Mouse (Mus musculus) liver, embryonic 14.5 days (tissue): ENCODE measurements around the gene 1700008O03Rik. TPM values are rescaled to one million over a fixed set of nuclear protein-coding genes. Genes with fewer than 3 reads are reported as not detected.

Experiments used
- ATAC-seq: fragments of 200-750 bp; cut with Nextera tagmentation; 2 replicates; pipeline ENCODE4 v1.8.0; 2017; ENCODE audit warnings: moderate number of reproducible peaks, mild to moderate bottlenecking, moderate library complexity; ENCODE audit not compliant: insufficient read depth
- DNase-seq, 3 experiments: peaks; one replicate each; pipeline ENCODE4 v3.0.0-alpha.2; 2012 to 2013; ENCODE audit warnings: low read depth in 3 of 3, low spot score in 3 of 3
- H3K27ac ChIP-seq: fragments of 300-500 bp; sonication (generic); 2 replicates; pipeline ENCODE4 v1.5.1; 2014; ENCODE audit warnings: moderate library complexity, mild to moderate bottlenecking, control low read depth, inconsistent platforms
- H3K27me3 ChIP-seq: fragments of 300-500 bp; sonication (generic); 2 replicates; pipeline ENCODE4 v1.6.1; 2014; ENCODE audit warnings: mild to moderate bottlenecking, low read length, moderate library complexity; ENCODE audit not compliant: control insufficient read depth, insufficient read depth
- H3K36me3 ChIP-seq: fragments of 300-500 bp; sonication (generic); replicated peaks from 2 replicates; pipeline ENCODE4 v1.6.1; 2014; ENCODE audit warnings: low read depth; ENCODE audit not compliant: control insufficient read depth, insufficient read depth
- H3K4me1 ChIP-seq, 2 experiments: fragments of 200-500 bp in 1 of 2; fragments of 300-500 bp in 1 of 2; sonication (generic) in 1 of 2; replicated peaks; 2 replicates each; pipeline ENCODE4 v1.6.1; 2012 to 2014; ENCODE audit warnings: antibody characterized with exemption in 1 of 2, inconsistent platforms in 1 of 2, low read length in 1 of 2; ENCODE audit not compliant: control insufficient read depth in 2 of 2, insufficient read depth in 2 of 2
- H3K4me2 ChIP-seq: fragments of 300-500 bp; sonication (generic); 2 replicates; pipeline ENCODE4 v1.6.1; 2014; ENCODE audit warnings: low read depth, mild to moderate bottlenecking, control low read depth, moderate library complexity
- H3K4me3 ChIP-seq, 2 experiments: fragments of 200-500 bp in 1 of 2; fragments of 300-500 bp in 1 of 2; sonication (generic) in 1 of 2; 2 replicates each; pipeline ENCODE4 v1.5.1; 2012 to 2014; ENCODE audit warnings: low read depth in 2 of 2, low read length in 2 of 2, mild to moderate bottlenecking in 2 of 2, control low read depth in 1 of 2, inconsistent platforms in 1 of 2, moderate library complexity in 1 of 2; ENCODE audit not compliant: insufficient read depth in 1 of 2
- H3K9ac ChIP-seq: fragments of 300-500 bp; sonication (generic); replicated peaks from 2 replicates; pipeline ENCODE4 v1.6.1; 2014; ENCODE audit warnings: mild to moderate bottlenecking, control low read depth, moderate library complexity
- H3K9me3 ChIP-seq: fragments of 300-500 bp; sonication (generic); 2 replicates; pipeline ENCODE4 v1.6.1; 2016; ENCODE audit warnings: low read length, mixed read lengths; ENCODE audit not compliant: control insufficient read depth
- CTCF ChIP-seq: IDR thresholded peaks from 2 replicates; pipeline ENCODE4 v1.5.1; 2016; ENCODE audit warnings: antibody characterized with exemption, low read depth, control low read depth
- EP300 ChIP-seq: IDR thresholded peaks from 2 replicates; pipeline ENCODE4 v1.6.1; 2016; ENCODE audit warnings: antibody characterized with exemption, low read depth
- WGBS: fragments of 180-500 bp; shearing (Covaris S2); extraction: QIAGEN DNeasy Blood & Tissue Kit; methylation state at CpG from one replicate; pipeline ENCODE4 v1.1.7; 2014; ENCODE audit not compliant: insufficient replicate concordance; 5-methylcytosine and 5-hydroxymethylcytosine counted together
- polyA plus RNA-seq, 2 experiments: library from polyadenylated mRNA; depleted of rRNA in 1 of 2; stranded (reverse) in 1 of 2; unstranded in 1 of 2; fragments of >200 nt; fragmentation: Nextera tagmentation in 1 of 2; extraction: Ambion mirVana in 1 of 2; gene quantifications; 2 replicates each; pipeline versions ENCODE4 v1.2.1 to v1.2.3; 2012 to 2014

1700008O03Rik gene
- polyA plus RNA-seq, 2 experiments = 0.12 TPM; not detected in 1

DNA sequence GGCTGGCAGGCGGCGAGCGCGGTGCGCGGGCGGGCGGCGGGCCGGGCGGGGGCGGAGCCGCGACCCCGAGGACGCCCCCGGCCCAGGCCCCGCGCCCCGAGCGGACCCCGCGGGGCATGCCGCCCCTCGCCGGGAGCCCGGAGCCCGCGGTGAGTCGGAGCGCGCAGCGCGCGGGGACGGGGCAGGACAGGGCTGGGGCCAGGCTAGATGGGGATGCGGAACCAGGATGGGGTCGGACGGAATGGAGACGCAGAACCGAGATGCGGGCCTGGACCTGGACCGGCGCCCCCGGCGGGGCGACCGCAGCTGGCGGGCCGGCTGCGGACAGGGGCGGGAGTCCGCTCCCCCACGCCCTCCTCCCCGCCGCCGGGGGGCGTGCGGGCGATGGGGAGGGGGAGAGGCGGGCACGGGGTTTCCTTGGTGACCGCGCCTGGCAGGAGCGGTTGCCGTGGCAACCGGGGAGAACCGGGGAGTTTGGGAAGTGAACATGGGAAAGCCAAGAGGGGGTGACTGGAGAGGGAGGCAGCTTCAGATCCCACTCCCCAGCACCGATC, 43.4 kb upstream of the 1700008O03Rik start, which contains the start of gene Lrrc4b:
TSS of gene Lrrc4b (plus strand) at position 51 of the 554 bp plus-strand sequence.
- peaks cover 64% of the 10 kb centered on the region for H3K27me3 ChIP-seq
- no peak for DNase-seq
- no peak within 1 kb of the TSS for H3K27ac ChIP-seq
- H3K4me2 ChIP-seq = no peak within 1 kb of the TSS; the same call in 1 of the 2 replicates
- no peaks in the 10 kb centered on the region for H3K9me3 ChIP-seq
- no peak within 1 kb of the TSS for H3K9ac ChIP-seq
- no peaks in the 10 kb centered on the region for H3K36me3 ChIP-seq
- no peak for ATAC-seq
- 3% methylated on average over 58 of the region's 69 CpGs for WGBS
- peak within 1 kb of the TSS in 1 of 2 experiments; percentile 14; a peak in 1 of 4 replicates for H3K4me3 ChIP-seq
- peaks cover 8 to 10% of the 10 kb centered on the region in 2 experiments; a peak in 3 of 4 replicates for H3K4me1 ChIP-seq
- TF ChIP-seq EP300 = no peak
- no peak for TF ChIP-seq CTCF

DNA sequence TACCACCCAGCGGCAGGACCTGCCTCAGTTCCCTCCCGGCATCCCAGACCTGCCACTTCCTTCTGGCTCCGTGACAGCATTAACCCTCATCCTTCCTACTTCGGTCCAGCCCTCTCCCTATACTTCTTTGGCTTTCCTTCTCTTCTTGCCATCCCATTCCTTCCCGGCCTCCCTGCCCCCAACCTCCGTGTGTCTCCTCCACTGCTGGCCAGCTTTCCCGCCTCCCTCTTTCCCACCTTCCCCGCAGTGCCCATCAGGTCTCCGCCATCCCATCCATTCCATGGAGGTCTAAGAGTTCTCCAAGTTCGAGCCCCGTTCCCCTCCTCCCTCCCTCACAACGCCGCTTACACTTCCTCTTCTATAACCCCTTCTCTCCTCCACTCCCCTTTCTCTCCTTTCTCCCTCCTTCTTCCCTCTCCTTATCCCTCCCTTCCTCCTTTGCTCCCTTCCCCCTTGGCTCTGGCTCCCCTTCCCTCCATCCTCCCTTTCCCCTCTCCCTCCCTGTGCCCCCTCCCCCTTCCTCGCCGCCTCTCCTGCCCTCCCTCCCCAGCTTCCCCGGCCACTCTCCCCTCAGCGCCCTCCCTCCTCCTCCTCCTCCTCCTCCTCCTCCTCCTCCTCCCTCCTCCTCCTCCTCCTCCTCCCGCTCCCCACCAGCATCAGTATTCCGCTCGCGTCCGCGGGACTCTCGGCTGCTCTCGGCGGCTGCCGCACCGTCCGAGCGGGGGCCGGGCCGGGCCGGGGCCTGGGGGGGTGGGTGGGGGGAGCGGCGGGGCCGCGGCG, 42.7 kb upstream of the 1700008O03Rik start:
- peaks cover 64% of the 10 kb centered on the region for H3K27me3 ChIP-seq
- no peak overlapping the region for H3K4me3 ChIP-seq
- no peak for DNase-seq
- no peaks in the 10 kb centered on the region for H3K9me3 ChIP-seq
- H3K36me3 ChIP-seq = no peaks in the 10 kb centered on the region
- no peak overlapping the region for H3K9ac ChIP-seq
- no peak overlapping the region for H3K4me2 ChIP-seq
- no peak for ATAC-seq
- no peak overlapping the region for H3K27ac ChIP-seq
- WGBS = 6% methylated on average over 19 of the region's 38 CpGs
- H3K4me1 ChIP-seq = peaks cover 2 to 4% of the 10 kb centered on the region in 2 experiments; a peak in 3 of 4 replicates
- TF ChIP-seq EP300 = no peak
- TF ChIP-seq CTCF = no peak

DNA sequence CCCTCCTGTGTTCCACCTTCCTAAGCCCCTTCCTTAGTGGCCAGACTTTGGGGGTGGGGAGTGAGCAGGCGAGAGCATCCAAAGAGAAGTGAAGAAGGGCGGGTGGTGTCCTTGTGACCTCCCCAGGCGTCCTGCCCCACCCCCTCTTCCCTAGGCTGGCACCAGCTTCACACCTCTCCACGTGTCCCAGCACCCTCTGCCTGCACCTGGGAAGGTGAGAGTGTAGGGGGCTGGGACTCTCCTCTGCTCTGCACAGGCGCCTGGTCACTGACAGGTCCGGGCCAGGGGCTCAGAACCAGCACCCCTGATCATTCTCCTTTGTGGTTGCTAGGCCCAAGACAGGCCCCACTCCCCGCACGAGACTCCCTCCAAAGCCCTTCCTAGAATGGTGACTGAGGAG, 42.0 kb upstream of the 1700008O03Rik start:
- H3K4me2 ChIP-seq = no peak overlapping the region
- TF ChIP-seq EP300 (no peak), CTCF (no peak)
- H3K27me3 ChIP-seq = peaks cover 64% of the 10 kb centered on the region
- H3K36me3 ChIP-seq = no peaks in the 10 kb centered on the region
- H3K9me3 ChIP-seq = no peaks in the 10 kb centered on the region
- H3K9ac ChIP-seq = no peak overlapping the region
- WGBS = 25% methylated on average over 8 of the region's 8 CpGs
- H3K4me3 ChIP-seq = no peak overlapping the region
- H3K4me1 ChIP-seq = no peaks in the 10 kb centered on the region
- no peak overlapping the region for H3K27ac ChIP-seq
- no peak for DNase-seq
- no peak for ATAC-seq

DNA sequence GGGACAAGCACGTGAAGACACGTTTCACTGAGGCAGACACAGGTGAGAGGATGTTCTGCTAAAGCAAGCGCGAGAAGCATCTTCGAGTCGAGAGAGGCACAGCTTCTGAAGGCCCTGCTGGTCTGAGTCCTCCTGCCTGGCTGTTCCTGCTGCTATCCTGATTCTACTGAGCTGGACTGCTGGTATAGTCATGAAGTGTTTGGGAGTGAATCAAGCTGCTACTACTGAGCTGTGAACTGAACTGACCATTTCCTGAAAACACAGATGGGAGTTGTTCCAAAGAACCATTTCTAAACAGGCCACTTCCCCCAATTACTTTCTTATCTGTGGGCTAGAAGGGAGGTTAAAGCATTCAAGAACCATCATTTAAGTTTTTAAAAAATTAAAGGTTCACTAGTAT, 27.7 kb upstream of the 1700008O03Rik start:
- ATAC-seq = no peak
- H3K9me3 ChIP-seq = no peaks in the 10 kb centered on the region
- 62% methylated on average over 6 of the region's 6 CpGs for WGBS
- H3K4me1 ChIP-seq = peaks cover 0 to 3% of the 10 kb centered on the region in 2 experiments; a peak in 2 of 4 replicates
- no peaks in the 10 kb centered on the region for H3K27me3 ChIP-seq
- no peak overlapping the region for H3K9ac ChIP-seq
- H3K4me3 ChIP-seq = no peak overlapping the region
- DNase-seq = no peak
- no peak for TF ChIP-seq EP300
- TF ChIP-seq CTCF = no peak
- no peak overlapping the region for H3K27ac ChIP-seq
- H3K36me3 ChIP-seq = no peaks in the 10 kb centered on the region
- no peak overlapping the region for H3K4me2 ChIP-seq

DNA sequence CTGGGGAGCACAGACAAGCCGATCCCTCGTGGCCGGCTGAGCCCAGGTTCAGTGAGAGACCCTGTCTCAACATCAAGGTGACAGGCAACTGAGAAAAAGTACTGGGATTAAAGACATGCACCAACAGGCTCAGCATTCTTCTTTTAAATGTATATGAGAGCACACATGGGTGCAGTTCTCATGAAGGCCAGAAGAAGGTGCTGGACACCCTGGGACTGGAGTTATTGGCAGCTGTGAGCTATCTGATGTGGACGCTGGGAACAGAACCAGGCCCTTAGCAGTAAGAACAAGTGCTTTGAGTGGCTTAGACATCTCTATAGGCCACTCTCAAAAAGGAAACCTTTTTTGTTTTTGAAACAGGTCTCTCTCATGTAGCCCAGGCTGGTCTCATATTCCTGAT, 25.5 kb upstream of the 1700008O03Rik start:
- Histone ChIP-seq H3K36me3 (no peaks in the 10 kb centered on the region), H3K9ac (no peak overlapping the region), H3K4me1 (peaks cover 1 to 7% of the 10 kb centered on the region in 2 experiments; a peak in 2 of 4 replicates), H3K9me3 (no peaks in the 10 kb centered on the region), H3K4me2 (no peak overlapping the region), H3K4me3 (no peak overlapping the region), H3K27me3 (no peaks in the 10 kb centered on the region), H3K27ac (no peak overlapping the region)
- WGBS = 76% methylated on average over 4 of the region's 4 CpGs
- no peak for ATAC-seq
- DNase-seq = no peak
- no peak for TF ChIP-seq EP300
- no peak for TF ChIP-seq CTCF
